Mouse (Mus musculus) stomach, postnatal 0 days (tissue): Measurements from ENCODE around the gene Tmtc3. TPM values are rescaled to one million over a fixed set of nuclear protein-coding genes. Genes with fewer than 3 reads are reported as not detected.

Source experiments
- ATAC-seq: fragments of 200-750 bp; cut with Nextera tagmentation; 2 replicates; pipeline ENCODE4 v1.8.0; 2017; ENCODE audit not compliant: low FRiP score, low TSS enrichment
- DNase-seq: peaks from one replicate; pipeline ENCODE4 v3.0.0-alpha.2; 2016; ENCODE audit warnings: low spot score
- H3K27ac ChIP-seq: fragments of 300-500 bp; sonication (generic); replicated peaks from 2 replicates; pipeline ENCODE4 v1.5.1; 2014; ENCODE audit warnings: mild to moderate bottlenecking, control low read depth
- H3K27me3 ChIP-seq: fragments of 300-500 bp; sonication (generic); 2 replicates; pipeline ENCODE4 v1.6.1; 2014; ENCODE audit warnings: low read length; ENCODE audit not compliant: control insufficient read depth, insufficient read depth
- H3K36me3 ChIP-seq: fragments of 300-500 bp; sonication (generic); 2 replicates; pipeline ENCODE4 v1.6.1; 2014; ENCODE audit warnings: low read length, mixed read lengths; ENCODE audit not compliant: control insufficient read depth, insufficient read depth
- H3K4me1 ChIP-seq: fragments of 300-500 bp; sonication (generic); replicated peaks from 2 replicates; pipeline ENCODE4 v1.6.1; 2014; ENCODE audit warnings: antibody characterized with exemption; ENCODE audit not compliant: control insufficient read depth, insufficient read depth
- H3K4me2 ChIP-seq: fragments of 300-500 bp; sonication (generic); replicated peaks from 2 replicates; pipeline ENCODE4 v1.6.1; 2014; ENCODE audit warnings: low read depth, mild to moderate bottlenecking, control low read depth, moderate library complexity
- H3K4me3 ChIP-seq: fragments of 300-500 bp; sonication (generic); 2 replicates; pipeline ENCODE4 v1.5.1; 2014; ENCODE audit warnings: low read depth, low read length, control low read depth
- H3K9ac ChIP-seq: fragments of 300-500 bp; sonication (generic); 2 replicates; pipeline ENCODE4 v1.6.1; 2014; ENCODE audit warnings: mild to moderate bottlenecking, low read length, control low read depth, mixed read lengths
- H3K9me3 ChIP-seq: fragments of 300-500 bp; sonication (generic); 2 replicates; pipeline ENCODE4 v1.6.1; 2016; ENCODE audit warnings: low read length; ENCODE audit not compliant: control insufficient read depth
- CTCF ChIP-seq: IDR thresholded peaks from 2 replicates; pipeline ENCODE4 v1.5.1; 2016; ENCODE audit warnings: antibody characterized with exemption, low read depth, mild to moderate bottlenecking, moderate library complexity
- EP300 ChIP-seq: optimal IDR thresholded peaks from 2 replicates; pipeline ENCODE3; 2016; ENCODE audit warnings: antibody characterized with exemption
- WGBS: fragments of 180-500 bp; shearing (Covaris S2); extraction: QIAGEN DNeasy Blood & Tissue Kit; methylation state at CpG from one replicate; pipeline ENCODE4 v1.1.7; 2014; 5-methylcytosine and 5-hydroxymethylcytosine counted together
- polyA plus RNA-seq: library from polyadenylated mRNA; unstranded; fragments of >200 nt; fragmentation: Nextera tagmentation; extraction: Ambion mirVana; gene quantifications from 2 replicates; pipeline ENCODE4 v1.2.1, GENCODE M21; 2015

Gene Tmtc3
- 7.6 TPM in 2 replicates for polyA plus RNA-seq

GRCm38 (mm10) chr10:100487097-100487978, at the start of gene Tmtc3, which contains the start of gene Cep290:
Gene Tmtc3 (minus strand): TSS chr10:100487350.
Gene Cep290 (plus strand): TSS chr10:100487558.
- H3K4me2 ChIP-seq: peak within 1 kb of the TSS; percentile 57
- H3K36me3 ChIP-seq: no peaks in the 10 kb centered on the region
- DNase-seq (peak; percentile 97), ATAC-seq (peak; percentile 99)
- peak within 1 kb of the TSS; percentile 79 for H3K27ac ChIP-seq
- H3K27me3 ChIP-seq: no peaks in the 10 kb centered on the region
- H3K9ac ChIP-seq: peak within 1 kb of the TSS; percentile 80
- WGBS: under 1% methylated on average over 62 of the region's 63 CpGs
- H3K9me3 ChIP-seq: no peaks in the 10 kb centered on the region
- no peaks in the 10 kb centered on the region for H3K4me1 ChIP-seq
- peak within 1 kb of the TSS; percentile 73 for H3K4me3 ChIP-seq
- no peak for TF ChIP-seq CTCF
- no peak for TF ChIP-seq EP300

DNA sequence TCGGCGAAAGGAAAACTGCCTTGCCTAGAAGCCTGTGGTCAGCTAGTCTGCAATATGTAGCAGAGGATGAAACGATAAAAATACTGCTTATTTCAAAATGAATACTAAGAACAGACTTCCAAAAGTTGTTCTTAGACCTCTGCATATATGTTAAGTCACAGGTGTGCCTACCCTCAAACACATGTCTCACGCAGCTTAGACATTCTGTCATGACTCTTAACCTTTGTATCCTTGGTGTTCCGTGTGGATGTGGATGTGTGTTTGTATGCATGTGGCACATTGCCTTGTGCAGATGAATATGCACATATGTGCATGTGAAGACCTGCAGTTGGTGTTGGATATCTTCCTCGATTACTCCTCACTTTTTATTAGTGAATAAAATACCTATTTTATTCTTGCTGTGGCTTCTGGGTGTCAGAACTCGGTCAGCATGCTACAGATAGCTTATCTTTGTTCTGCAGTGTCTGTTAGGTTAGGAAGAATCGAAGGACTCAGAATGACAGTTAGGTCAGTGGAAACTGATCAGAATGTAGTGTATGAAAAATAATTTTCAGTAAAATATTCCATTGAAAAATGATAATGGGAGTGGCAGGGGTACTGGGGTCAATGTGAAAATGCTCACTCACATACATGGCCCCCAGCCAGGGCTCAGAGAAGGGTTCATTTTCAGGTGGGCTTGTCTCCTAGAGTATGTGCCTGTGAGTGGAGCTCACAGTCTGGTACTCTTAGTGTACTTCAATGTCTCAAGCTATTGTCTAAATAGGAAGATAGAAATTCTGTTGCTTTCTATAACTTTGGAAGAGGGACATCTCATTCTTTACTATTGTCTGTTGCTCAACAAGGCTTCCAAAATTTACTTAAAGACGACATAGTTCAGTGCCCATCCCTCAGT, 37.6 kb upstream of the Tmtc3 start:
- Histone ChIP-seq H3K9ac (no peak overlapping the region), H3K4me3 (no peak overlapping the region), H3K27me3 (no peaks in the 10 kb centered on the region), H3K27ac (no peak overlapping the region), H3K9me3 (no peaks in the 10 kb centered on the region), H3K4me1 (no peaks in the 10 kb centered on the region), H3K36me3 (no peaks in the 10 kb centered on the region), H3K4me2 (no peak overlapping the region)
- no peak for DNase-seq
- no peak for ATAC-seq
- TF ChIP-seq EP300: no peak
- TF ChIP-seq CTCF: no peak
- WGBS: 91% methylated on average over 9 of the region's 9 CpGs

GRCm38 (mm10) chr10:100522330-100522729, 35.2 kb upstream of the Tmtc3 start:
- Histone ChIP-seq H3K4me3 (no peak overlapping the region), H3K4me2 (no peak overlapping the region), H3K27me3 (no peaks in the 10 kb centered on the region), H3K9me3 (no peaks in the 10 kb centered on the region), H3K4me1 (no peaks in the 10 kb centered on the region), H3K27ac (no peak overlapping the region), H3K9ac (no peak overlapping the region), H3K36me3 (no peaks in the 10 kb centered on the region)
- WGBS: 92% methylated on average over 9 of the region's 9 CpGs
- no peak for TF ChIP-seq CTCF
- TF ChIP-seq EP300: no peak
- ATAC-seq: no peak
- no peak for DNase-seq

DNA sequence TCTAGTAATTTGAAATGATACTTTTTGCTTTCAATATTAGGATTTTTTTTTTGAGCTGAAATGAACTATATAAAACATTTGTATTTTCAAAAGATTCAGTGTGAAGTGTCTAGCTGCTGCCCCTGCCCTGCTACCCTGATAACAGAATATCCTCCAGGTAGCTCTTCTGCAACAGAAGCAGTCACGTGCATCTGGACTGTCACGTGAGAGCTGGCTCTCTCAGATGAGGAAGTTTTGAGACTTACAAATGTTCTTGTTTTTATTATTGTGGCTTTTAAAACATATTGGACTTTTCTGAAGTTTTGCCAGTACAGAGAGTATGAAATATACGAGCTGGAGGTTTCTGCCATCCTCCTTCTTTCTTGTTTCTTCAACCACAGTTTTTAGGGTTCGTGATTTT, 34.5 kb upstream of the Tmtc3 start:
- TF ChIP-seq EP300: no peak
- TF ChIP-seq CTCF: no peak
- 78% methylated on average over 4 of the region's 4 CpGs for WGBS
- no peak for ATAC-seq
- H3K9me3 ChIP-seq: no peaks in the 10 kb centered on the region
- no peak overlapping the region for H3K4me3 ChIP-seq
- H3K36me3 ChIP-seq: no peaks in the 10 kb centered on the region
- DNase-seq: no peak
- H3K4me1 ChIP-seq: no peaks in the 10 kb centered on the region
- H3K27me3 ChIP-seq: no peaks in the 10 kb centered on the region
- no peak overlapping the region for H3K9ac ChIP-seq
- no peak overlapping the region for H3K4me2 ChIP-seq
- H3K27ac ChIP-seq: no peak overlapping the region

GRCm38 (mm10) chr10:100508170-100508569, 21.0 kb upstream of the Tmtc3 start:
- Histone ChIP-seq H3K4me3 (no peak overlapping the region), H3K4me1 (no peaks in the 10 kb centered on the region), H3K27ac (no peak overlapping the region), H3K36me3 (peaks cover 2% of the 10 kb centered on the region; the same call in 1 of the 2 replicates), H3K4me2 (no peak overlapping the region), H3K9me3 (no peaks in the 10 kb centered on the region), H3K27me3 (no peaks in the 10 kb centered on the region), H3K9ac (no peak overlapping the region)
- TF ChIP-seq EP300 (no peak), CTCF (no peak)
- ATAC-seq (no peak), DNase-seq (no peak)
- 81% methylated on average over 1 of the region's 1 CpGs for WGBS
